Mouse (Mus musculus): Measurements from ENCODE around the gene Tmem86b. TPM values are rescaled to one million over a fixed set of nuclear protein-coding genes. Genes with fewer than 3 reads are reported as not detected.

Gene Tmem86b
- total and polyA plus RNA-seq, 3 experiments: 4.3 to 10.6 (median 5.9) TPM

DNA sequence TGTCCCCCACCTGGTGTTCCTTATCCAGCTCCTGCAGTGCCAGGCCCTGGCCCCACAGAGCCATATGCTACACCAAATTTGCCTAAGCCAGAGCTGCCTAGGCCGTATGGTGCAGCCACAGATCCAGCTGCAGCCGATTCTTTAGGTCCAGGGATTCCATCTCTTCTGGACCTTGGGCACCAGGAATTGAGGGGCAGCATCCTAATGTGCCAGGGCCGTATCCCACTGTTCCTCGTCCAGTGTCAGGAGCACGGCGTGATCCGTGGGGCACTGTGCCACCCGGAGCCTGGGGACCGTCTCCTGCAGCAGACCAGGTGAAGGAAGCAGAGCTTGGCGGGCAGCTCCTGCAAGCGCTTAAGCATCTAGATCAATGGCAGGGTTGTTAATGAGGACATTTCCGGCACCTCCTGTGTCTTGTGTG, 19.3 kb downstream of the Tmem86b start:
- H3K79me2 ChIP-seq (replicated peaks; ENCODE audit: control insufficient read depth, extremely low read depth, insufficient read depth, poor library complexity, severe bottlenecking): no peaks in the 10 kb centered on the region
- H3K4me2 ChIP-seq (ENCODE audit: insufficient read depth, low read depth, poor library complexity, severe bottlenecking): no peak overlapping the region
- DNase-seq (ENCODE audit: extremely low read depth): no peak
- H3K27me3 ChIP-seq (replicated peaks): peaks cover 30% of the 10 kb centered on the region
- no peak overlapping the region for H3K27ac ChIP-seq (ENCODE audit: insufficient read depth, low read depth)
- in situ Hi-C loops (cut with MboI; ENCODE audit: low pct_ligation_motif_present, low pct_unique_long_range_greater_than_20kb, low sequenced_read_pairs): no loop called here
- dilution Hi-C loops (cut with MboI; ENCODE audit: extremely low pct_ligation_motif_present, extremely low pct_unique_long_range_greater_than_20kb, low sequenced_read_pairs): no loop called here
- no peaks in the 10 kb centered on the region for H3K9me3 ChIP-seq (replicated peaks; ENCODE audit: low read length)
- H3K9ac ChIP-seq (ENCODE audit: insufficient read depth, low read depth): no peak overlapping the region
- no peaks in the 10 kb centered on the region for H3K4me1 ChIP-seq (ENCODE audit: control insufficient read depth in 1 of 2, insufficient read depth in 2 of 2)
- no peak for TF ChIP-seq POLR2AphosphoS2 (IDR thresholded peaks at IDR 0.05; ENCODE audit: low read depth, low read length)
- no peak for TF ChIP-seq ELF1 (IDR thresholded peaks at IDR 0.05; ENCODE audit: low read depth, low read length)
- no peak for TF ChIP-seq MAFK (IDR thresholded peaks at IDR 0.05; ENCODE audit: insufficient replicate concordance, low read length)
- TF ChIP-seq PAX5 (IDR thresholded peaks at IDR 0.05; ENCODE audit: low read length): no peak
- TF ChIP-seq MAX (IDR thresholded peaks at IDR 0.05; ENCODE audit: low read length): no peak
- TF ChIP-seq JUN (IDR thresholded peaks at IDR 0.05; ENCODE audit: insufficient read depth, low read depth, low read length): no peak
- TF ChIP-seq EP300 (IDR thresholded peaks at IDR 0.05; ENCODE audit: low read length): no peak
- no peak for TF ChIP-seq UBTF (IDR thresholded peaks at IDR 0.05; ENCODE audit: low read depth, low read length)
- TF ChIP-seq RAD21 (IDR thresholded peaks at IDR 0.05; ENCODE audit: low read depth, low read length): no peak
- no peak for TF ChIP-seq E2F4 (IDR thresholded peaks at IDR 0.05; ENCODE audit: insufficient replicate concordance, low read depth, low read length)
- no peak for TF ChIP-seq NELFE (IDR thresholded peaks at IDR 0.05; ENCODE audit: low read depth, low read length)
- no peak for TF ChIP-seq POLR2A (IDR thresholded peaks at IDR 0.05; ENCODE audit: low read depth, low read length)
- no peak for TF ChIP-seq ZNF384 (IDR thresholded peaks at IDR 0.05; ENCODE audit: low read depth, low read length)
- no peak for TF ChIP-seq KAT2A (IDR thresholded peaks at IDR 0.05; ENCODE audit: insufficient replicate concordance, low read length)
- TF ChIP-seq HCFC1 (IDR thresholded peaks at IDR 0.05; ENCODE audit: low read depth, low read length): no peak
- TF ChIP-seq GABPA (IDR thresholded peaks at IDR 0.05; ENCODE audit: insufficient replicate concordance, low read depth, low read length): no peak
- no peak for TF ChIP-seq RCOR1 (conservative IDR thresholded peaks at IDR 0.05; ENCODE audit: low read depth, low read length)
- TF ChIP-seq TCF12 (IDR thresholded peaks at IDR 0.05; ENCODE audit: low read depth, low read length): no peak
- no peak for TF ChIP-seq USF1 (IDR thresholded peaks at IDR 0.05; ENCODE audit: low read depth, low read length)
- no peak overlapping the region for H3K4me3 ChIP-seq (replicated peaks in 1 of 3; ENCODE audit: low read depth in 2 of 3, low read length in 2 of 3, poor library complexity in 1 of 3)
- no peaks in the 10 kb centered on the region for H3K36me3 ChIP-seq (replicated peaks in 1 of 2; ENCODE audit: control insufficient read depth in 1 of 2, insufficient read depth in 1 of 2, low read length in 1 of 2)

DNA sequence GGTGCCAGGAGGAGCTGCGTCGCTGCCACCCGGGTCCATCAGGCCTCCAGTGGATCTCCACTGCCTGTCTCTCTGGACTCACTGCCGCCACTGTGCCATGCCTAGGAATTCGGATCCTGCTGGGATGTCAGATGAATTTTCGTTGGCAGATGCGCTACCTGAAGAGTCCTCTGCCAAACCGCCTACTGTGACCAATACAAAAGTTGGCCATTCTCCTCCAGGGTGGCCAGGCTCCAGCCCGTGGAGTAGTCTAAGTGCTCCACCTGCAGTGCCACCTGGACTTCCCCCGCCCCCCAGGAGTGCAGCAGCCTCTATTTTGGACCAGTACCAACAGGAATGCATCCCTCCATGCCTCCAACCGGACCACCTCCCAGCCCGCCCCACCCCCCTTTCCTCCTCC, 19.7 kb downstream of the Tmem86b start:
- Histone ChIP-seq H3K9ac (ENCODE audit: insufficient read depth, low read depth) (no peak overlapping the region), H3K4me3 (replicated peaks in 1 of 3; ENCODE audit: low read depth in 2 of 3, low read length in 2 of 3, poor library complexity in 1 of 3) (no peak overlapping the region), H3K9me3 (replicated peaks; ENCODE audit: low read length) (no peaks in the 10 kb centered on the region), H3K36me3 (replicated peaks in 1 of 2; ENCODE audit: control insufficient read depth in 1 of 2, insufficient read depth in 1 of 2, low read length in 1 of 2) (no peaks in the 10 kb centered on the region), H3K4me1 (ENCODE audit: control insufficient read depth in 1 of 2, insufficient read depth in 2 of 2) (no peaks in the 10 kb centered on the region), H3K4me2 (ENCODE audit: insufficient read depth, low read depth, poor library complexity, severe bottlenecking) (no peak overlapping the region), H3K79me2 (replicated peaks; ENCODE audit: control insufficient read depth, extremely low read depth, insufficient read depth, poor library complexity, severe bottlenecking) (no peaks in the 10 kb centered on the region), H3K27ac (ENCODE audit: insufficient read depth, low read depth) (no peak overlapping the region), H3K27me3 (replicated peaks) (peaks cover 33% of the 10 kb centered on the region)
- in situ Hi-C loops (cut with MboI; ENCODE audit: low pct_ligation_motif_present, low pct_unique_long_range_greater_than_20kb, low sequenced_read_pairs) (no loop called here), dilution Hi-C loops (cut with MboI; ENCODE audit: extremely low pct_ligation_motif_present, extremely low pct_unique_long_range_greater_than_20kb, low sequenced_read_pairs) (no loop called here)
- DNase-seq (ENCODE audit: extremely low read depth): no peak
- TF ChIP-seq ZKSCAN1 (IDR thresholded peaks at IDR 0.05; ENCODE audit: borderline replicate concordance, low read depth, low read length) (no peak), E2F4 (IDR thresholded peaks at IDR 0.05; ENCODE audit: insufficient replicate concordance, low read depth, low read length) (no peak), TCF12 (IDR thresholded peaks at IDR 0.05; ENCODE audit: low read depth, low read length) (no peak), PAX5 (IDR thresholded peaks at IDR 0.05; ENCODE audit: low read length) (no peak), GABPA (IDR thresholded peaks at IDR 0.05; ENCODE audit: insufficient replicate concordance, low read depth, low read length) (no peak), SMC3 (IDR thresholded peaks at IDR 0.05; ENCODE audit: low read depth, low read length) (no peak), ZNF384 (IDR thresholded peaks at IDR 0.05; ENCODE audit: low read depth, low read length) (no peak), RCOR1 (conservative IDR thresholded peaks at IDR 0.05; ENCODE audit: low read depth, low read length) (no peak), MYC (IDR thresholded peaks at IDR 0.05; ENCODE audit: low read depth, low read length) (no peak), MAFK (IDR thresholded peaks at IDR 0.05; ENCODE audit: insufficient replicate concordance, low read length) (no peak), ZC3H11A (IDR thresholded peaks at IDR 0.05; ENCODE audit: low read depth, low read length) (no peak)

Measured in CH12.LX (cell line).